Mouse (Mus musculus) spleen, adult 2 months (tissue): Measurements from ENCODE around the gene Ptges3l.
"Not testable (repeated sequence)": the region's sequence is repeated elsewhere in the genome, so short reads cannot be mapped to it uniquely, and the experiment has no call there.

Experiments
- CTCF ChIP-seq: fragments of 200-500 bp; IDR thresholded peaks from 2 replicates; pipeline ENCODE4 v1.5.1; 2011; ENCODE audit warnings: mild to moderate bottlenecking, inconsistent platforms; ENCODE audit not compliant: insufficient read depth, insufficient read length, insufficient replicate concordance; ENCODE audit errors: extremely low read depth
- POLR2A ChIP-seq: fragments of 200-500 bp; IDR thresholded peaks from 2 replicates; pipeline ENCODE4 v1.6.1; 2011; ENCODE audit warnings: low read depth, low read length, inconsistent platforms

DNA sequence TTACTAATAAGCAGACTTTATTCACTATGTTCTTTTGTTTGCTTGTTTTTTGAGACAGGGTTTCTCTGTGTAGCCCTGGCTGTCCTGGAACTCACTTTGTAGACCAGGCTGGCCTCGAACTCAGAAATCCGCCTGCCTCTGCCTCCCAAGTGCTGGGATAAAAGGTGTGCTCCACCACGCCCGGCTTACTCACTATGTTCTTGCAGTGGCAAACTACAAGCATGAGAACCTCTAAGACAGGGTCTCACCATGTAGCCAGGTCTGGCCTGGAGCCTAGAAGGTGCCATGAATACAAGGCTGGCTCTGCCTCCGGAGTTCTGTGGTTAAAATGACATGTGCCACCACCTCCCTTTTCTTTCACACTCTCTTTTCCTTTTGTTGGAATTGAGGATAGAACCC is 41.4 kb upstream of the Ptges3l start:
- TF ChIP-seq CTCF, POLR2A: not testable (repeated sequence)
